Mouse (Mus musculus): ENCODE measurements around the gene Otos.

GRCm38 (mm10) chr1:92667106-92667505 is 18.5 kb upstream of the Otos start:
- TF ChIP-seq EP300 (IDR thresholded peaks at IDR 0.05; ENCODE audit: low read depth) (no peak), CTCF (IDR thresholded peaks at IDR 0.05; ENCODE audit: low read depth) (no peak)
